Mouse (Mus musculus) cerebellum, postnatal 10 days (tissue): ENCODE results near the gene Kdm8.
"Not testable (repeated sequence)": the region's sequence is repeated elsewhere in the genome, so short reads cannot be mapped to it uniquely, and the experiment has no call there.

Source experiments
- DNase-seq, 2 experiments: peaks; one replicate each; pipeline ENCODE4 v3.0.0; 2021; ENCODE audit warnings: mixed read lengths in 2 of 2

The Kdm8 gene

DNA sequence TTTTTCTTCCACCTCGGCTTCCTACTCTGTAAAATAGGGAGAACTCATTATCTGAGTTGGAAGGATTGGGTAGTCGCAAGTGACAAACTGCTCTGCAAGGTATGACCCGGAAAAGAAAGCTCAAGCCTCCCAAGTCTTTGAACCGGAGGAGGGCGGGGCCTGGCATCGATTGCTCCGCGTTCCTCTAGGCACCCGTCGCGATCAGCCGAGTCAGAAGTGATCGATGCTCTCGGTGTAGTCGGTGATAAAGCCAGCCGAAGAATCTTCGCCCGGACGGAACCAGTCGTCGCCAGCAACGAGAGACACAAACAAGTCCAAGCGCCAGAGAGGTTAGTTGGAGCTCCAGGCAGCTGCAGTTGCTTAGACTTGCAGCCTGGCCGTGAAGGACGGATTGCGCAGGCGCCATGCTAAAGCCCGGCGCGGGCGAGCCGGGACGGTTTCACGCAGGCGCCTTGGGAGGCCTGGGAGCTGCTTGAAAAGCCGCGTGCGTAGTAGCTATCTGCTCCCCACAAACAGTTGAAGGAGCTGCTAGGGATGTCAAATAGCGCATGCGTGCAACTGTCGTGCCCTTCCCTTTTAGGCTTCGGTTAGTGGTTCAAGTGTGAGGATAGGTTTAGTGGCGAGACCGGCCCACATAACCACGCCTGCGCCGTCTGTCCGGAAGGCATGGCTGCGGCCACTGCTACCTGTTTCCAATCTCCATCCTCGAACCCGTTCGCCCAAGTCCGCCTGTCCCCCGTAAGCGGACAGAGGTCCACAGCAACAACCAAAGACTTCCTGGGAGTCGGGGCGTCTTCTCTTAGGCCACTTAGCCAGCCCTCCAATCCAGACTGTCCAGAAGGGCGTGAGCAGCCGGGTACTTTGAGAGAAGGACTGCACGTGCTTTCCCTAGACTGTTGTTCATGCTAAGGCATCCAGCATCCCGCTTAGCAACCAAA, at the start of gene Kdm8:
Gene Kdm8, plus strand, starts transcription at position 213 of the 938 bp plus-strand sequence.
- peak; percentile 97 for DNase-seq

- DNase-seq = peak; percentile 58 to 64
Observed at GRCm38 (mm10) chr7:125398116-125398515, 46.4 kb upstream of the Kdm8 start.

DNA sequence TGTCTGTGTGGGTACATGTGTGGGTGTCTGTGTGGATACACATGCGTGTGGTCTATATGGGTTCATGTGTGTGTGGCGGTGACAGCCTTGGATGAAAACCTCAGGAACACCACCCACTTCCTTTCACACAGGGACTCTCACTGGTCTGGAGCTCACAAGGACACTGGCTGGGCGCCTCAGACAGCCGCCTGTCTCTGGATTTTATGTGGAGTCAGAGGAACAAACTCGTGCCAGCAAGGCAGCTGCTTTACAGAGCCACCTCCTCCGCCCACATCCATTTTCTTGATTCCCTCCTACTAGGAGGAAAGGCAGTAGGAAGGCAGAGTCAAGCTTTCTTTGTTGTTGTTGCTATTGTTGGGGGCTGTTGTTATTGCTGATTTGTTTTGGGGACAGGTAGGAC, 45.8 kb upstream of the Kdm8 start:
- peak; percentile 44 to 61 for DNase-seq

- DNase-seq = no peak
Observed at GRCm38 (mm10) chr7:125407136-125407535, 37.3 kb upstream of the Kdm8 start.

DNA sequence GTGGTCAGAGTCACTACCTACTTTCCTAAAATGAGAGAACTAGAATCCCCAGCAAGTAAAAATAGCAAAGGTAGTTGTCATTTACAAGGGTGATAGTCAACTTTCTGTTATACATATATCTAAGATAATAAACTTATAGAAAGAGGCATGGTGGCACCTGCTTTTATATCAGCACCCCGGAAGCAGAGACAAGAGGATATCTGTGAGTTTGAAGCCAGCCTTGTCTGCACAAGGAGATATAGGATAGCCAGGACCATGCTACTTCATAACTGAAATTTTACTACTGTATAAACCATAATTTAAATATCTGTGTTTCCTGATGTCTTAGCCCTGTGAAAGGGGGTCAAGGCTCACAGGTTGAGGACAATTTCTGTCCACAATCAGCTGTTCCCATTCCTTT, 29.4 kb upstream of the Kdm8 start:
- no peak for DNase-seq

GRCm38 (mm10) chr7:125415776-125416175, 28.7 kb upstream of the Kdm8 start:
- no peak for DNase-seq

DNA sequence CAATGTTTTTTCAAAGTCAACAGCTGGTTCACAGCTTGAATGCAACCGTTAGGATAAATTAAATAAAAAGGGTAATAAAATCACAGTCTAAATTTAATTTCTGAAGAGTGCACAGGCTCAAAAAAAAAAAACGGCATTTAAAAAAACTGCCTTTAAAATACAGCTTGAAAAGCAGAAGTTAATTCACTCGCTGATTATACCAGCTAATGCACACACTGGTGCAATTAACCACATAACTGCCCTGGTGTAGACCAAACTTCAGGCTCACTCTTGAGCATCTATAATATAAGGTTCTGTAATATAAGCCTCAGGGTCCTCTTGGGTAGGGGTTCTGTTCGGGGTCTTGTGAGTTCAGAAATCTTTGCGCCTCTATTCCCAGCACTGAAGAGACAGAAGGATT, 27.7 kb upstream of the Kdm8 start:
- no peak for DNase-seq

DNA sequence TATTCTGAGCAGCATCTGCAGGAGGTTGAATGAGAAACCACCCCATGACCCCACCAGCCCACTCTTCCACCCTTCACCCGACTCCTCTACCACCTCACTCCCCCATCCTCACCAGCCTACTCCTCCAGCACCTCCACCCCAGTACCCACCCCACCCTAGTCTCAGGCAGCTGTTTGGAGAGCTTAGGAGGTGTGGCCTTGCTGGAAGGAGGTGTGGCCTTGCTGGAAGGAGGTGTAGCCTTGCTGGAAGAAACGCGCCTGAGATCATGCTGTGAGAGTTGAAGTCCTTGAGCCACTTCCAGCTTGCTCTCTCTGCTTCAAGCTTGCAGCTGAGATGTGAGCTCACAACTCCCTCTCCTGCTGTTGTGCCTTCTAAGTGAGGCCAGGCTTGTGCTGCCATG, 26.1 kb upstream of the Kdm8 start:
- no peak for DNase-seq

- peak; percentile 70 to 74 for DNase-seq
Observed at GRCm38 (mm10) chr7:125420190-125420589, 24.3 kb upstream of the Kdm8 start.

- no peak for DNase-seq
Observed at GRCm38 (mm10) chr7:125421911-125422310, 22.6 kb upstream of the Kdm8 start.

DNA sequence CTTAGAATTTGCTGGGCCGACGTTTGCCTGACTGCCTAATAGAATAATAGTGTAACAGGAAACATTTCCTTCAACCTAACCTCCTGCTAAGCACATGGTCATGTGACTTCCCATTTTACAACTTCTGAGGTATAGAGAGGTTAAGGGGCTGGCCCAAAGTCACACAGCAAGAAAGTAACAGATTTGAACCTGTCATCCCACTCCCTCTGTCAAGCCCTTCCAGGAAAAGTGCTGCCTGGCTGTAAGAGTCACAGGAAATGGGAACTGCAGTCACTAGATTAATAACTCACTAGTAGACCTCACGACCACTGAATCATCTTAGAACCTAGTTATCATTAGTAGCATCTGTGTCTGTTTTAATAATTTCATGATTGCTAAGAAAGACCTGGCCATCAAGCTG, 21.4 kb upstream of the Kdm8 start:
- no peak for DNase-seq

- DNase-seq = peak; percentile 93 to 94
Observed at GRCm38 (mm10) chr7:125427492-125428090, 16.9 kb upstream of the Kdm8 start.

DNA sequence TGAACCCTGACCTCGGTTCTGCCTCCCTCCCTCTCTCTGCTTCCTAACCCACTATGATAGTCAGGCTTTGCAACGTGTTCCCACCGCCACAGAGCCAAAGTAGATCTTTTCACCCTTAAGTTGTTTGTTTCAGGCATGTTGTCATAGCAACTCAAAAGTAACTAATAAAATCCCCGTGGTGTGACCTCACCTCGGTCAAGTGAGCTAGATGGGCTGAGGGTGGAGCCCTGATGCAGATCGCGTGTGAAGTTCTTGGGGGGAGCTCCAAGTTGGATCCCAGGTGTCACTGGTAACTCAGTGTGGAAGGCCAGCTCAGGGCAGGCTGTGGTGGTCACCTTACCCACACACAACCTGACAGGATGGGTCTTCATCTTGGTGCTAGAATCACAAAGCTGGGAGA, 16.1 kb upstream of the Kdm8 start:
- DNase-seq = no peak

- DNase-seq = not testable (repeated sequence)
Observed at GRCm38 (mm10) chr7:125428816-125429500, 15.5 kb upstream of the Kdm8 start.

- DNase-seq = peak; percentile 50 to 65
Observed at GRCm38 (mm10) chr7:125430170-125430842, 14.2 kb upstream of the Kdm8 start.

DNA sequence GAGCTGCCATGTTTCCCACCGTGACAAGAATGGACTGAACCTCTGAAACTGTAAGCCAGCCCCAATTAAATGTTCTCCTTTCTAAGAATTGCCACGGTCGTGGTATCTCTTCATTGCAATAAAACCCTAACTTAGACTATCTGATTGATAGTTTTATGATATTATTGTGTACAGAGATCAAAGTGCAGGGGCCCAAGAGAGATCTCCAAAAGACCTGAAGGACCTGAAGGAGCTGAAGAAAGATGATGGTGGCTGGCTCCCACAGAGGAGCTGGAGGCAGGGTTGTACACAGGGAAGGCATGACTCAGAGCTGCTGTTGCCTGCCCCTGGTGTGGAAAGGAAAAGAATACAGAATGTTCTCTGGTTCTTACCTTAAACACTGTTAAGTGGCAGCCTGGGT, 10.6 kb upstream of the Kdm8 start:
- no peak for DNase-seq

DNA sequence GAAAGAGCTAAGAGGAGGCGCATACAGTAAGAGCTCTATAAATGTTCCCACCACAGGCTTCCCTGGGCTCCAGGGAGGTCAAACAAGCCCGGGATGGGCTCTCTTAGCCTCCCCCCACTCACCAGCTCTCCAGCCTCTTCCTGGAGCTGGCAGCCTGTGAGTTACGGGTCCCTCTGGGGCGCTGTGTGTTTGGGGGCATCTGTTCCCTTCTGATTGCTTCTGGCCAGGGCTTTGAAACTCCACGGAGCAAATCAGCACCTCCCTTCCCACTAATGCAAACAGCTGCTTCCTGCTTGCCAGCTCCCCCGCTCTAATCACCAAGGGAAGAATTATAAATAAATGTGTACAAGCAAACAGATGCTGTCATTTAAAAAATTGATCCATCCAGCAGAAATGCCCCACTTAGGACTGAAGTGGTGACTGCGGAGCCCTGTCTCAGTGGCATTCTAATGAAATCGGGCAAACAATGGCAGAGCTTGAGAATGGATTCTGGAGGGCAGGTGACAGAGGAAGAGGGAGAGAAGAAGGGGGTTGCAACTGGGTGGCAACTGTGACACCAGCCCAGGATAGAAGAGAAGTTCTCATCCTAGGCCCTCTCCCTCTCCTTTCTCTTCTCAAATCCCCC, 9.7 kb upstream of the Kdm8 start:
- DNase-seq = peak; percentile 38 to 60

- no peak for DNase-seq
Observed at GRCm38 (mm10) chr7:125442323-125442722, 2.2 kb upstream of the Kdm8 start.

- DNase-seq = no peak
Observed at GRCm38 (mm10) chr7:125444076-125444463, 406 bp upstream of the Kdm8 start.

DNA sequence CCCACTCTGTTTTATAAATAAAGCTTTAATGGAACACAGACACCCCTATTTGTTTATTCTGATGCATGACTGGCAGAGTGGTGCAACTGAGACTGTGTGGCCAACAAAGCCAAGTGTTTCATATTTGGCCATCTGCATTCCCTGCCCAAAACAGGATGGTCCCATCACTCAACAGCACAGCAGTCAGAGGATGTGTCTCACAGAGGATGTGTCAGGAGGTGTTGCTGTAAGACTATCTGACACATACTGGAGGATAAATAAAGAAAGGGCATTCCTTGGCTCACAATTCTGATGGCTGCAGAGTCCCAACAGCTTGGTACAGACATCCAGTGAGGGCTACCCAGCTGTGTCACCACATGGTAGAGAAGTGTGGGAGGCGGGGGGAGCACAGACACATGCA, 6.2 kb downstream of the Kdm8 start:
- DNase-seq = no peak

DNA sequence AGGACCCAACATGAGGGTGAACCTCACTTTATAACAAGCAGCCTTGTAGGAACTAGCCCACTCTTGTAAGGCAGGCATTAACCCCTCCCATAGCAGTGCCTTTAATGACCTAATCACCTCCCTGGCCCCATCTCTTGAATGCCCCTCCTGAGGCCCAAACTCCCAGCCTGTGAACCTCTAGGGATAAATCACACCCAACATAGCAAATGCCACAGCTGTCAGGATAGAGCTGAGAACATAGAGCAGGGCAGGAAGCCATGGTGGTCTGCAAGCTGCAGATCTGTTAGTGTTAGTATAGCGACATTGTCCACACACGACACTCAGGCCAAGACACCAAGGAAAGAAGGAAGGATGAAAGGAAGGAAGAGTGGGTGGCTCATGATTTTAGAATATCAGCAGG, 6.6 kb downstream of the Kdm8 start:
- DNase-seq = no peak

- DNase-seq = peak; percentile 53 to 64
Observed at GRCm38 (mm10) chr7:125453671-125454070, 9.2 kb downstream of the Kdm8 start.

- DNase-seq = peak in 1 of 2 experiments; percentile 12
Observed at GRCm38 (mm10) chr7:125462200-125462599, 17.7 kb downstream of the Kdm8 start.
